In genomic region chr2:157287542-157287941, GRCm38 (mm10) we compare ENCODE assay signal across 8 mouse cellular contexts. TPM values are rescaled to one million over a fixed set of nuclear protein-coding genes. Genes with fewer than 3 reads are reported as not detected.
A peak's percentile ranks its signal among the peaks of the same experiment; 100 is the strongest.
DNase-seq lines count a peak whose midpoint lies in the region; ATAC-seq lines count a peak whose summit lies in the region.

No protein-coding gene starts in this region.

- no peak overlapping the region for H3K4me3 ChIP-seq in kidney, embryonic 16.5 days (ENCODE audit: low read length)

- peak; percentile 38 for DNase-seq in kidney, adult 18-20 months
- peak; percentile 16 for DNase-seq in MEL-GATA-1-ER (ENCODE audit: extremely low read depth, low read depth)
- DNase-seq in cerebellum, postnatal 25 days: peak; percentile 50 to 69
- peak; percentile 52 to 75 for DNase-seq in left cerebral cortex, postnatal 25 days (ENCODE audit: low spot score in 2 of 2)
- DNase-seq in retina, embryonic 14.5 days (ENCODE audit: low spot score): peak; percentile 77
- DNase-seq in testis, postnatal 14 days (ENCODE audit: low spot score): no peak

- H3K4me2 ChIP-seq in kidney, embryonic 16.5 days (replicated peaks; ENCODE audit: low read depth, low read length): no peak overlapping the region

- H3K9me3 ChIP-seq in kidney, embryonic 16.5 days (ENCODE audit: low read length): no peaks in the 10 kb centered on the region

- H3K27ac ChIP-seq in kidney, embryonic 16.5 days (ENCODE audit: low read length): no peak overlapping the region

- H3K4me1 ChIP-seq in kidney, embryonic 16.5 days (ENCODE audit: insufficient read depth, low read length): no peaks in the 10 kb centered on the region

- intact Hi-C loops in left cerebral cortex, postnatal 25 days (cut with DNase I): loop anchor here (1.0 kb wide), 1 partner anchor 284 kb away; the partner anchor contains the start of gene Blcap

- ATAC-seq in kidney, embryonic 16.5 days (ENCODE audit: low FRiP score, low TSS enrichment): no peak
- peak; percentile 65 to 75 for ATAC-seq in hematopoietic stem cell, adult 5-6 weeks (replicated peaks in 1 of 2; ENCODE audit: insufficient read depth in 1 of 2, low FRiP score in 2 of 2, low TSS enrichment in 1 of 2, low read depth in 1 of 2, poor library complexity in 2 of 2, severe bottlenecking in 2 of 2)

- H3K36me3 ChIP-seq in kidney, embryonic 16.5 days (ENCODE audit: insufficient read depth, low read length): peaks cover 61% of the 10 kb centered on the region

- no peaks in the 10 kb centered on the region for H3K27me3 ChIP-seq in kidney, embryonic 16.5 days (ENCODE audit: insufficient read depth, low read length)

- WGBS in kidney, embryonic 16.5 days: 23% methylated on average over 3 of the region's 3 CpGs

- H3K9ac ChIP-seq in kidney, embryonic 16.5 days (replicated peaks; ENCODE audit: low read length): no peak overlapping the region

RNA-seq across cellular contexts. Expression of gene Mroh8, which starts 8.2 kb away (rescaled TPM):
- 0.36 and 0.58 TPM in 2 replicates for polyA plus RNA-seq in kidney, embryonic 16.5 days (2015; fragmentation: Nextera tagmentation; extraction: Ambion mirVana)
- total RNA-seq in hematopoietic stem cell, adult 5-6 weeks (2017): 0.15 TPM in 1 of 2 replicates, not detected in the other
- total RNA-seq in left cerebral cortex, postnatal 25 days (2021): 1 to 10 TPM; 1.0 to 1.4 TPM

RNA-seq across cellular contexts. Expression of gene Rpn2, which starts 8.7 kb away (rescaled TPM):
- 324 and 341 TPM in 2 replicates for polyA plus RNA-seq in kidney, embryonic 16.5 days (2015; fragmentation: Nextera tagmentation; extraction: Ambion mirVana)
- 143 and 149 TPM in 2 replicates for total RNA-seq in hematopoietic stem cell, adult 5-6 weeks (2017)
- 100 to 1,000 TPM; 124 to 130 TPM for total RNA-seq in left cerebral cortex, postnatal 25 days (2021)

RNA-seq across cellular contexts. Expression of gene Ghrh, which starts 59.8 kb away (rescaled TPM):
- polyA plus RNA-seq in kidney, embryonic 16.5 days (2015; fragmentation: Nextera tagmentation; extraction: Ambion mirVana): not detected in 2 replicates
- not detected in 2 replicates for total RNA-seq in hematopoietic stem cell, adult 5-6 weeks (2017)
- not detected for total RNA-seq in left cerebral cortex, postnatal 25 days (2021)
